Mouse (Mus musculus) cerebellum, adult (tissue): ENCODE results near the gene Svopl.
A peak's percentile ranks its signal among the peaks of the same experiment; 100 is the strongest.

Experiments used
- ATAC-seq: cut with Nextera tagmentation; 2 replicates; pipeline ENCODE4 v1.9.2; 2017; ENCODE audit warnings: mild to moderate bottlenecking, moderate library complexity, mixed read lengths; ENCODE audit not compliant: insufficient number of reproducible peaks, low FRiP score, low TSS enrichment

Gene Svopl

GRCm38 (mm10) chr6:38032801-38033566 lies 13.8 kb downstream of the Svopl start:
- no peak for ATAC-seq

- no peak for ATAC-seq
These were observed 14.8 kb downstream of the Svopl start for GRCm38 (mm10) chr6:38031924-38032540.

- ATAC-seq: no peak
These were observed 18.6 kb downstream of the Svopl start for GRCm38 (mm10) chr6:38028205-38028604.

- ATAC-seq: no peak
These were observed 19.0 kb downstream of the Svopl start for GRCm38 (mm10) chr6:38027771-38028170.

- ATAC-seq: no peak
These were observed 23.5 kb downstream of the Svopl start for GRCm38 (mm10) chr6:38023284-38023683.

- no peak for ATAC-seq
These were observed 25.4 kb downstream of the Svopl start for GRCm38 (mm10) chr6:38021406-38021805.

- no peak for ATAC-seq
These were observed 34.0 kb downstream of the Svopl start for GRCm38 (mm10) chr6:38012829-38013228.

- peak; percentile 78 for ATAC-seq
These were observed 39.3 kb downstream of the Svopl start for GRCm38 (mm10) chr6:38007459-38007858.

GRCm38 (mm10) chr6:37967386-37967785 lies 79.4 kb downstream of the Svopl start:
- ATAC-seq: no peak

GRCm38 (mm10) chr6:37951306-37951705 lies 95.5 kb downstream of the Svopl start:
- ATAC-seq: no peak

- ATAC-seq: no peak
These were observed 110.3 kb downstream of the Svopl start for GRCm38 (mm10) chr6:37936498-37936897.
